Mouse (Mus musculus): ENCODE measurements around the gene Eps8. TPM values are rescaled to one million over a fixed set of nuclear protein-coding genes. Genes with fewer than 3 reads are reported as not detected.

Eps8 gene
- 10 to 100 TPM; 33.9 to 38.0 TPM for total RNA-seq (2021)

DNA sequence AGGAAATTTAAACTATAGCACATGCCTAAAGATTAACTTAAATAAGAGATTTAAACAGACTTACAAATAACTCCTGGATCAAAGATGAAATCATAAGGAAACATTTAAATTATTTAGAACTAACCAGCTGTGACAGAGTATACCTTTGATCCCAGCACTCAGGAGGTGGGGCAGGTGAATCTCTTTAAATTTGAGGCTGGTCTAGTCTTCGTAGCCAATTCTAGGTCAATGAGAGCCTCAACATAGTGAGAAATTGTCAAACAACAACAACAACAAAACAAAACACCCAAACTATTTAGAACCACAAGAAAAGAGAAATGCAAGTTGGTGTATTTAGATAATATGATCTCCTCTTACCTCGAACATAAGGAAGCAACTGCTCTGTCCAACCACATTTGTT, at the start of gene Eps8:
Gene Eps8 (minus strand): TSS at position 101 of the 400 bp plus-strand sequence.
- DNase-seq (ENCODE audit: low spot score in 2 of 2) = no peak
- intact Hi-C loops (cut with DNase I) = no loop called here

DNA sequence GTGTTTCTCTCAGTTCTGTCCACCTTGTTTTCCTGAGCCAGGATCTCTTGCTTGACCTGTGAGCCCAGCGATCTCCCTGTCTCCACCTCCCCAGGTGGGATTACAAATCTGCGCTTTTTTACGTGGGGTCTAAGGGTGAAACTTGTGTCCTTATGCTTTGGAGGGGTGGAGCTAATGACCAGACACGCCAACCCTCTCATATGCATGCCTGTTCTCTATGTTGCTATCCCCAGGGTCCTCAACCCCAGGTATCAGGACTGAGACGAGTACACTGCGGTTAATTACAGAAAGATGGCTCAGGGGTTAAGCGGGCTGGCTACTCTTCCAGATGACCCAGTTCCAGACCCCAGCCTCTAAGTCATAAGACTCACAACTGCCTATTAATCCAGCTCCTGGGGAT, 48.8 kb upstream of the Eps8 start:
- intact Hi-C loops (cut with DNase I) = no loop called here
- DNase-seq (ENCODE audit: low spot score in 2 of 2) = no peak

DNA sequence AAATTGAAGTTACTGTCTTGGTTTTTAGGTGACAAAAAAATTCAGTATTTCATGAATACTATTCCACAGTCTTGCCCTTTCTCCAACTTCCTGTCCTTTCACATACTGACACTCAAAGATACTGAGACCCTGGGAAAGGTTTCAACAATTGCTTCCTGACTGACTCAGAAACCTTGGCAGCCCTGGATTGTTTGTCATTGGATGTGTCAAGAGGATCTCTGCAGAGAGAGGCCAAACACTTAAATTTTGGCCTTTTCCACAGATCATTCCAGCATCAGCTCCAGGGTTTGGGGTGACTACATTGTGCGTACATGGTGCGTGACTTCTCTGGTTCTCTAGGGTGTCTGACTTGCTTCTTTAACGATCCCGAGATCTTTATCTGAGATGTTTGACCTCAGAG, 48.2 kb upstream of the Eps8 start:
- intact Hi-C loops (cut with DNase I) = no loop called here
- no peak for DNase-seq (ENCODE audit: low spot score in 2 of 2)

DNA sequence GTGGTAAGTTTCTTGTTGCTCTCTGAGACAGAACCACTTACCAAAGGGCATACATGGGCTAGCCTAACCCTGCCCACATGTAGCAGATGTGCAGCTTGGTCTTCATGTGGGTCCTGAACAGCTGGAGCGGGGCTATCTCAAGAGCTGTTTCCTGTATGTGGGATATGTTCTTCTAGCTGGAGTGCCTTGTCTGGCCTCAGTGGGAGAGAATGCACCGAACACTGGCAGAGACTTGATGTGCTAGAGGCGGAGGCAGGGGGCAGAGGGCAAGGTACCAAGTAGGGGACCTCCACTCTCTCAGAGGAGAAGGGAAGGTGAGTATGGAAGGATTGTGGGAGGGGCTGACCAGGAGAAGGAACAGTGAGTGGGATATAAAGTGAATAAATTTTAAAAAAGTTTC, 47.5 kb upstream of the Eps8 start:
- no peak for DNase-seq (ENCODE audit: low spot score in 2 of 2)
- intact Hi-C loops (cut with DNase I) = no loop called here

DNA sequence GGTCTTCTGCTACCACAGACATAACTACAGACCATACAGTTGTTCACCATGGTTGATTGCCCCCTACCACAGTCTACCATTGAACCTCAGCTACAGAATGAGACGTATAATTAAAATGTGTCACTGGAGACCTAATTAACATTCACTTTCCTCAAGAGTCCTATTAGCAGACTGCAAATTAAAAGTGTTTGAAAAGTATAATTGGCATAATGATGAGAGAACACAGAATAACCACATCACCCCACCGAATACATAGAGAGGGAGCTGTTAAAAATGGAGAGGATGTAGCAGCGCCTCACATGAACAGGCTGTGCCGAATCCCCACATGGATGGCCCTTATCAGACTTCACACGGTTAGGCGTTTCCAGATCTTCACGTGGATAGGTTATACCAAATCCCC, 44.8 kb upstream of the Eps8 start:
- intact Hi-C loops (cut with DNase I) = no loop called here
- no peak for DNase-seq (ENCODE audit: low spot score in 2 of 2)

DNA sequence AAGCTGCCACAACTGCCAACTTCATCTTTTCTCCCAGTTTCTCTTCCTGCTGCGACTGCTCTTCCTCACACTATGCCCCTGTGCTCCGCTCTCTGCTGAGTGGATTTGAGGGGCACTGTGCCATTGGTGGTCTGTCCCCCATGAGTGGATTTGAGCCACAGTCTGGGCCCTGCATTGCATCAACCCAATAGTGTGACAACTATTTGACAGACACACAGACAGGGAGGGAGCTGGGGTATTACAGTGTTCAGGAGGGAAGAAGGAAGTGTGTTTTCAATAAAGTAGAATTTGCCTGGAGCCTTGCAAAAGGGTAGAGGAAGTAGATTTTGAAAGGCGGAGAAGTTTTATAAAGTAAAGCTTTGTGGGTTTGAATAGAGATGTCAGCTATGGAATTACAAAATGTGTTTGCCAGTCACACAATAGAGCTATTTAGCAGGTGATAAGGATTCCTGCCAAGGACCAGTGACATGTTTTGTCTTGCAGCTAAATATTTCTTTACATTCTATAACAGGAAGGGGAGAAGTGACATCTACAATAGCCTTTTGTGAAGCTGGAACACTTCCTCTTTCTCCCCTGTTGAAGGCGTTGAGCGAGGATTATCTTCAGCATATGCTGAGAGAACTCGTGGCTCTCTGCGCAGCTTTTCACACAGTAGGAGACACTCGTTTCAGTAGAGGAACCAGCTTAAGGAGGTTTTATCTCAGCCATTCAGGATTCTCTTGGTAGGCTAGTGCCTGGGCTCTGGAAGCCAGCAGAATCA, 41.9 kb upstream of the Eps8 start:
- intact Hi-C loops (cut with DNase I) = no loop called here
- no peak for DNase-seq (ENCODE audit: low spot score in 2 of 2)

DNA sequence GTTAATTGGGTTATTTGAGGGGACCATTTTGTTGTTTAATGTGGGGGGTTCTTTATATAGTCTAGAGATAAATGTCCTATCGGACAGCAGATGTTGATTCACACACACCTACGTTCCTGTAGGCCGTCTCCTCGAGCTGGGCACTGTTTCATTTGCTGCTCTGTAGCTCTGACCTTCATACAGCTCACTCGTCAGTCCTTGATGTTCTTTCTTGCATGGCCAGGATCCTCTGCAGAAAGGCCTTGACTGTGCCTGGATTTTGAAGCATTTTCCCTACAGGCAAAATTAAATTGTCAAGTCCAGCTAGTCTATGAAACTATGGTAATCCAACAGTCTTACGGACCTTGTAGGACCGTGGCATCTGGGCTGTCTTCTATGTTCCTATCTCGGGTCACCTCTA, 40.4 kb upstream of the Eps8 start:
- intact Hi-C loops (cut with DNase I) = no loop called here
- DNase-seq (ENCODE audit: low spot score in 2 of 2) = no peak

DNA sequence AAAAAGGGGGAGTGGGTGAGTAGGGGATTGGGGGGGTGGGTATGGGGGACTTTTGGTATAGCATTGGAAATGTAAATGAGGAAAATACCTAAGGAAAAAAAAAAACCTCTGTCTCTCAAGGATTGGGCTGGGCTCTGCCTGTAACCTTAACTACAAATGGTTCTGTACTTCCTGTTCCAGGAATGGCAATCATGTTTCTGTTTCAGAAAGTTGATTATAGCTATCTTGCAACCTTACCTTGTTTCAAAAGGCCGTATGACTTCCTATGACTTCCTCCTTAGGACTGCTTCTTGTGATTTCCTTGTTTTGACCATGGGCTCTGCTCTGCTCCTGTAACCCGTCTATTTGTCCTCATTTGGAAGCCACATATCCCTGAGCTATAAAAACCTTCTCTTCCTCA, 39.6 kb upstream of the Eps8 start:
- intact Hi-C loops (cut with DNase I) = no loop called here
- no peak for DNase-seq (ENCODE audit: low spot score in 2 of 2)

DNA sequence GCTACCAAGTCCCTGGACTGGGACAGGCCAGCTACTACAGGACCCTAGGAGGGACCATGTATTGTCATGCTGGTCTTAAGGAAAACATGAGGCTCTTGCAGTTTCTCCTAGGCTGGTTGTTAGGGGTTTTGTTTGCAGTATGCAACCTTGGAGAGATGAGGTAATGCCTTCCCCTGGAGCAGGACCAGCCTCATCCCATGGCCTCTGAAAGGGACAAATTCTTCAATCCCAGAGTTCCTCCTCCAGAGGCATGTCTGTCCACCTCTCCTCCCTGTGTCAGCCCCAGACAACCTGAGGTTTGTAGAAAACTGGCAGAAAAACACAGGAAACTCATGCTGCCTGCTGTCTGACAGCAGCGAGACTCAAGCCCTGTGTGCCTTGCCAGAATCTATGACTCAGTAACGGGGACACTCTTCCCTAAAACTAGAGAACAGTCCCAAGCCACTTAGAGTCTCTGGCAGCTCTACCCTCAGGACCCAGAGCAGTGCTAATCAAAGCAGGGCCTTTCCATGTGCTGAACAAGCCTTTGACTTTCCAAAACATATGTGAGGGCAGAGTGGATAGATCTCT, 36.0 kb upstream of the Eps8 start:
- DNase-seq (ENCODE audit: low spot score in 2 of 2) = peak in 1 of 2 experiments; percentile 10
- intact Hi-C loops (cut with DNase I) = no loop called here

DNA sequence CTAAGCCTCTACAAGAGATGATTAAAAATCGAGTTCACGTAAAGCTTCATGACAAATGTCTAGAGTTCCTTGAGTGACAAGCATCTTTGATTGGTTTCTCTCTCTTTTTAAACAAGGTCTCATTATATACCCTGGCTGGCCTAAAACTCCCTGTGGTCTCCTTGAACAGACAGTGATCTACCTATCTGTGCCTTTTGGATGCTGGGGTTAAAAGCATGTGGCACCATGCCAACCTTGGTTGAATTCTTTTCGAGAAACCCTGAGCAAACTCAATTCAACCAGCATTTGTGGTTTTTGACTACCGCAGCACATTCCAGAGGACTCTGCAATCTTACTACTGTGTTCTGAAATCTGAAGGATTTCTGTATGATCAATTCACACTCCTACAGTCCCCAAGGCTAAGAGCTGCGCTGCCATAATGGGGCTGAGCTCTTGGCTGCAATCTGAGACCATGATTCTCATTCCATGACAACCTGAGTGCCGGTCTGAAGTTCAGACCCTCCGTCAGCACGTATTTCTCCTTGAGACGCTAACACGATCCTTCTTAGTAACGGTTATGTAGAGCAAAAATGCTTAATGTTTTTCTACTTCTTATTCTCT, 33.9 kb upstream of the Eps8 start:
- intact Hi-C loops (cut with DNase I) = no loop called here
- DNase-seq (ENCODE audit: low spot score in 2 of 2) = no peak

DNA sequence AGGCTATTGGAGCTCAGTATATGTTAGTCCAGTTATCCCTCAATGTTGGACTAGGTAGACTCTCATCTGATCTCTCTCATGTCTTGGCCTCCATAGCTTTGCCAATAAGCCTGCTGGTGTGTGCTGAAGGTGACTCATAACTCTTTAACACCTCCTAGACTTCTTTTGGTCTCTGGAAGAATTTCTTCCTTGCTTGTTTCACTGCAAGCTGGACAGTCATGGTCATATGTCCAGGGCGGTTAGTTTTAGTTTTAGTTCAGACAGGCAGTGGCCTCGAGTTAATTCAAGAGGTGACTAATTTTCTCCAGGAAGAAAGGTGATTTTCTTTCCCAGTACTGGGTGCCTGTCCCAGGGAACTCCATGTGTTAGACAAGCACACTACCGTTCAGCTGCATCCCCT, 33.4 kb upstream of the Eps8 start:
- intact Hi-C loops (cut with DNase I) = no loop called here
- DNase-seq (ENCODE audit: low spot score in 2 of 2) = no peak

DNA sequence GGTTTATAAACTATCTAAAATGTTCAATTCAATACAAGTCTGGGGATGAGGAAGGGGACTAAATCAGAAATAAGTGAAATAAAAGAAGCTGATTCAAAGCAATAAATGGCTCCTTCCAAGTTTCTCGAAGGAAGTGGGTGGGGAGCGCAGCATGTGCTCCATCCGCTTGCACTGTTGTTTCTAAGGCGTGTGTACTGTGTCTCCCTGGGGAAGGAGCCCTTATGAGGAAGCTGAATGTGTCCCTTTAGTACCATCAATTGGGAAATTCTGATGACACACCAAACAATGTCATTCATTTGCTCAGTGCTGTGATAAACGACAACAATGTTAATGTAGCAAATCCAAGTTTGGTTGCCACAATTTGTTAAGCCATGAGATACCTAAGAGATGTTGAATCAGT, 33.0 kb upstream of the Eps8 start:
- DNase-seq (ENCODE audit: low spot score in 2 of 2) = no peak
- intact Hi-C loops (cut with DNase I) = no loop called here

DNA sequence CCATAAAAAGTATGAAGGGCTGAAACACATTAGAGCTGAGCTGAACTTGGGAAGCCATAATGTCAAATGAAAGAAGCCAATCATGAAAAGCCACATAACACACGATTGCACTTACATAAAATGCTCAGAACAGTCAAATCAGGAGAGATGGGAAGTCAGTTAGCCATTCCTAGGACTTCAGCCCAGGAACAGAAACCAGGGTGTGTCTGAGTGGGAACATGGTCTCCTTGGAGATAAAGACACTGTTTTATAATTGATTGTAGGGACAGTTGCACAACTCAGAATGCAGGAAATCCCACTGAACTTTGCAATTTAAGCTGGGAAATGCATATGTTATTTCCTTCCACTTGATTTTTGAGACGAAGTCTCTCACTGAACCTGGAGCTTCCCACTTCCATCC, 28.0 kb upstream of the Eps8 start:
- DNase-seq (ENCODE audit: low spot score in 2 of 2) = no peak
- intact Hi-C loops (cut with DNase I) = no loop called here

DNA sequence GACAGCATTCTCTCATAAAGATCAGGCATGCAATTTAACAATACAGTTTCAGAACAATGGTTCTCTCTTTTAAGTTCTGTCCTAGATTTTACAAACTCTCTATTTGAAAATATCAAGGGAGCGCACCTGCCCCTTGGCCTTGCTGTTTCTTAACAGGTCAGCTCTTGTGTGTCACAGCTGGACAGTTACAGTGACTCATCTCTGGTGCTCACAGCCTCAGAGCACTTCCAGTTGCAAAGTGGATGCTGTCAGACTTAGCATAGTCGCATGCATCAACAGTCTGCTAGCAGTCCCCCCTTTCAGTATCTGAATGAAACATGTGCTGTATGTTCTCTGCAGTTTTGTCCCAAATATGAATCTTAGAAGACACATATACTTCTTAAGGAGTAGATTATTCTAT, 26.3 kb upstream of the Eps8 start:
- intact Hi-C loops (cut with DNase I) = no loop called here
- no peak for DNase-seq (ENCODE audit: low spot score in 2 of 2)

DNA sequence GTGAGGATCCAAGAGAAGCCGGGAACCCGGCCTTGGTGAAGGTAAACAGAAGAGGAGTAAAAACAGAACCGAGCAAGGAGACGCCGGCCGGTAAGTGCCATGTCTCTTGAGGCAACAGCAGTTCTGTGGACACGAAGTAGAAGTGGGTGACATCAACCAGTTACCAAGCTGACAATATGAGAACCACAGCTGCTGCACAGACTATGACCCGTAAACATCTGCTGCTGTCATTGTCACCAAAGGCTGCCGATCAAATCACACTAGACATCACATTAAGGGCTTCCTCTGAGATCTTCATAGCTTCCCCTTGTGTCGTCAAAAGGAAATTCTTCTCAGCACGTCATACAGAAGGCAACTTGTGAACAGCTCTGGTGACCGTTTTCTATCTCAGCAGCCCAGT, 21.9 kb upstream of the Eps8 start:
- DNase-seq (ENCODE audit: low spot score in 2 of 2) = no peak
- intact Hi-C loops (cut with DNase I) = no loop called here

DNA sequence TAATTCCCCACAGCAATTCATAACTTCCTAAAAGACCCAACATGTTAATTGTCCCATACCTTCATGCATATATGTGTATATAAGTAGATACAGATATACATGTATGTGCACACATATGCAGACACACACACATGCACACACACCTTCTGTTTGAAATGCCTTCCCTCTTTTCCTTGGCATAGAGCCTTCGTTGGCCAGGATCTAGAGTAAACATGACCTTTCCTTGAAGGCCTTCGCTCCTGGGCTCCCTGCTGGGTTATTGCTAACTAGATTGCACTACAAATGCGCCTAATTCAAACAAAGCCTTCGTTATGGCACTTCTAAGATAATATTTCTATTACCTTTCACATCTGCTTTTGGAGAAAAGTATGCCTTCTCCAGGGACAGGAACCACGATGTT, 20.9 kb upstream of the Eps8 start:
- DNase-seq (ENCODE audit: low spot score in 2 of 2) = no peak
- intact Hi-C loops (cut with DNase I) = no loop called here

DNA sequence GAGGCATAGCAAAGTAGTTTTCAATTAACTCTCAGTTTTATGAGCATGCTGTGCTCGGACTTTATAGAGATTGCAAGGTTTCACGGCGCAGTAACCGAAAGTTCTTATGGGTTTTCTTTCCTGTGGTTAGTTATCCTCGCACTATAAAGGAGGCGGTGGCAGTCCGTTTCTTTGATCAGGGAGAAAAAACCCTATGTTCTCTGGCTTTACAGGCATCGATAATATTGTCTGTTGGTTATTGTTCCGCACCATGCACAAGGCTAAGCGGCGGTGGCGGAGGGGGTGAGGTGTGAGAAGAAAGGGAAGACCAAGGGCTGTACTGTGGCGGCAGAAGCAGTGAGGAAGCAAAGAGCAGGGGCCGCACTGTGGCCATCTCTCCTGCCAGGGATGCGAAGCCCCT, 18.6 kb upstream of the Eps8 start:
- intact Hi-C loops (cut with DNase I) = no loop called here

DNA sequence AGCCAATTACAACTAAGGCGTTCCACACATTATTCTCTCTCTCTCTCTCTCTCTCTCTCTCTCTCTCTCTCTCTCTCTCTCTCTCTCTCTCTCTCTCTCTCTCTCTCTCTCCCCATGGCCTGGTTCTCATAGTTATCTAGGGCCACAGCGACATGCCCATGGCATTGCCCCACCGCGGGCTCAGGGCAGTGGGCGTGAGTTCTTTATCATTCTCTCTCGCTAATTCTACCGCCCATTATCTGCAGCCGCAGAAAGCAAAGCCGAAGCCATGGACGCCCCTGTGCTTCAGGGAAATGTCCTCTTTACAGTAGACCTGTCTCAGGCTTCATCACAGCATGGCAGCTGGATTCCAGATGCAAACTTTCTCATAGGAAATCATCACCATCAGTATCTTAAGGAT, 16.9 kb upstream of the Eps8 start:
- DNase-seq (ENCODE audit: low spot score in 2 of 2) = no peak
- intact Hi-C loops (cut with DNase I) = no loop called here

More for the DNA sequence above, 18.6 kb upstream of the Eps8 start:
- no peak for DNase-seq (ENCODE audit: low spot score in 2 of 2)

DNA sequence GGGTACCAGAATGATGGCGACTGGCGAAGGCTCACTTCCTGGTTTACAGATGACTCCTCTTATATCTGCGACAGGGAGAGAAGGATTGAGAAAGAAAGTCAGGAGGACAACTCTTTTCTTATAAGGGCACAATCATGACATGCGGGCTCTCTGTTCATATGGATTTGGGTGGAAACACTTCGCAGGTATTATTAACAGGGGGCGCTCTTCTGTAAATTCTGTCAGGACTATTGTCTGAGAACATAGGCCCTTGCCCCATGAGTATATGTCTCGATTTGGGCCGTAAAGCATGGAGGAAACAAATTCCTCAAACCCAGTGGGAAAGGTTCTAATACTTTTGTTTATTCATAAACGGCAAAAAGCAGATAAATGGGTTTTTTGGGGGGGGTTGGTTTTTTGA, 16.1 kb upstream of the Eps8 start:
- intact Hi-C loops (cut with DNase I) = no loop called here
- no peak for DNase-seq (ENCODE audit: low spot score in 2 of 2)

DNA sequence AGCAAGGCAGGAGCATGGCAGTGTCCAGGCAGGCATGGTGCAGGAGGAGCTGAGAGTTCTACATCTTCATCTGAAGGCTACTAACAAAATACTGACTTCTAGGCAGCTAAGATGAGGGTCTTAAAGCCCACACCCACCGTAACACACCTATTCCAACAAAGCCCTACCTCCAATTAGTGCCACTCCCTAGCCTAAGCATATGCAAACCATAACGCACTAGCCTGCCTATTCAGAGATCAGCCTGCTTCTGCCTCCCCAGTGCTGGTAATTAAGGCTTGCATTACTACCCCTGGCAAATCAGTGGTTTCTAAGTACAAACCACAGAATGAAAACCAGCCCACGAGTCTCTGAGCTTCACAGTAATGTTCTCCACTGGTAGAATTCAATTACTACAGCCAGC, 15.2 kb upstream of the Eps8 start:
- intact Hi-C loops (cut with DNase I) = loop anchor here (5.0 kb wide), 1 partner anchor 42 kb away; no protein-coding TSS in a partner anchor
- no peak for DNase-seq (ENCODE audit: low spot score in 2 of 2)

DNA sequence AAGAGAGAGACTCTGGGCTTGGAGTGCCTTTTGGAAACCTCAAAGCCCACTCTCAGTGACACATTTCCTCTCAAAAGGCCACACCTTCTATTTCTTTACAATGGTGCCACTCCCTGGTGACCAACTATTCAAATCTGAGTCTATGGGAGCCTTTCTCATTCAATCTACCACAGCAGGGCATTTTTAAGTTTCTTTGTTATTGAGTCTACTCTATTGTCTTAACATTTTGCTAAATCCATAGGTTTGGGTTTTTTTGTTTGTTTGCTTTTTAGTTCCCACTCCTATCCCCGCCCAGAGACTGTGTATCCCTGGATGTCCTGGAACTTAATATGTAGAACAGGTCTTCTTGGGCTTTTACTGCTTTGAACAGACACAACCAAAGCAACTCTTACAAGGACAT, 14.8 kb upstream of the Eps8 start:
- DNase-seq (ENCODE audit: low spot score in 2 of 2) = no peak
- intact Hi-C loops (cut with DNase I) = loop anchor here (5.0 kb wide), 1 partner anchor 43 kb away; no protein-coding TSS in a partner anchor

Data from left cerebral cortex, postnatal 25 days (tissue).